Mouse (Mus musculus): Measurements from ENCODE around the gene Knstrn.

DNA sequence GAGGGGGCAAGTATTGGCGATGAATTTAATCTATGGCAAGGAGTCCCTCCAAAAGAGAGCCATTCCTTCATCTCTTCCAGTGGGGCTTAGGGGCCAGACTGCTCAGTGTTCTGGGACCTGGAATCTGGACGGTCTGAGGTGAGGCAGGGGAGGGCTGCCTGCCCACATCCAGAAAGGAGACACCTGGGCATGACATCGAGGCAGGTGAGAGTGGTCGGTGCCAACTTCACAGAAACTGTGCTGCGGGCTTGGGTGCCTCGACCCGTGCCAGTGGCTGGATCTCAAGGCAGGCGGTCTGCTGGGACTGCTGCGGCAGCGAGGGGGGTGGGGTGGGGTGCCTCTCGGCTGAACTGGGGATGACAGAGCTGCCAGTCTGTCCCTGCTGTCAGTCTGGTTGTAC lies 84.0 kb downstream of the Knstrn start:
- TF ChIP-seq POLR2A (IDR thresholded peaks at IDR 0.05; ENCODE audit: low read depth, low read length) (no peak), ZC3H11A (IDR thresholded peaks at IDR 0.05; ENCODE audit: low read depth, low read length) (no peak), SMC3 (IDR thresholded peaks at IDR 0.05; ENCODE audit: low read depth, low read length) (no peak), MYC (IDR thresholded peaks at IDR 0.05; ENCODE audit: low read depth, low read length) (no peak), TBP (conservative IDR thresholded peaks at IDR 0.05; ENCODE audit: low read depth, low read length) (no peak), NELFE (IDR thresholded peaks at IDR 0.05; ENCODE audit: low read depth, low read length) (no peak), MXI1 (IDR thresholded peaks at IDR 0.05; ENCODE audit: low read depth, low read length) (no peak)

All from CH12.LX (cell line).